Mouse (Mus musculus) CD8-positive naive resting alpha-beta T cell, adult 57 days (primary cell): ENCODE data around the gene Cntnap5c. TPM values are rescaled to one million over a fixed set of nuclear protein-coding genes. Genes with fewer than 3 reads are reported as not detected.

Source experiments
- total RNA-seq: library from RNA; stranded (reverse); gene quantifications from one replicate; pipeline ENCODE4 v1.2.4, GENCODE M21; 2023

Cntnap5c gene
- not detected for total RNA-seq

DNA sequence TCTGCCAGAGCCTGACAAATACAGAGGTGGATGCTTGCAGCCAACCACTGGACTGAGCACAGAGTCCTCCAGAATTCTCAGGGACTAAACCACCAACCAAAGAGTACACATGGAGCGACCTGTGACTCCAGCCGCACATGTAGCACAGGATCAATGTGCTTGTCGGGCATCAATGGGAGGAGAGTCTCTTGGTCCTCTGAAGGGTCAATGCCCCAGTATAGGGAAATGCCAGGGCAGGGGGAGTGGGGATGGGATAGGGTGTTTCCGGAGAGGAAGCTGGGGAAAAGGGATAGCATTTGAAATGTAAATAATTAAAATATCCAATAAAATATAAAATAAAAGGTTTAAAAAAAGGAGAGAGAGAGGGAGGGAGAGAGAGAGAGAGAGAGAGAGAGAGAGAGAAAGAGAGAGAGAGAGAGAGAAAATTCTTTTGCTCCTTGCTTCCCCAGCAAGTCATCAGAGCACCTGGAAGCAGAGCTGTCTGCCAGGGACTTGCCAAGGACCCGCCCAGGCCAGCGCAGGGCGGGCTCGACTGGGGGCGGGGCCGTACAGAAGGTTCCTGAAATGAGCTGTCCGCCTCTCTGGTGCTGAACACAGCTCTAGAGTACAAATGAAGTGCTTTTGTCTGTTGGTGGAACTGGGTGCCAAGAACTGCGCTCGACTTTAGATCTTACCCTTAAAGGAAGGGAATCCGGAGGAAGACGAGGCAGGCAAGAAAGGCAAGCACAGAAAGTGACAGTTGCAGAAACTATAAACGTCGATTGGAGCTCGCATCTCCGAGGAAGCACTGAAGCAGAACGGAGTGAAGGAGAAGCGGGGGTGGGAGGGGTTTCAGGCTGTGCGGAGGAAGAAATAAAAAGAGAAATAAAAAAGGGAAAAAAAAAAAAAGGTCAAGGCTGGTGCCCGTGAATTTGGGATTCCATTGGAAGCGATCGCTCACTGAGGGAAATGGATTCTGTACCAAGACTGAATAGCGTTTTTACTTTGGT is at the start of gene Cntnap5c:
Gene Cntnap5c, plus strand, starts transcription at position 949 of the 989 bp plus-strand sequence.

DNA sequence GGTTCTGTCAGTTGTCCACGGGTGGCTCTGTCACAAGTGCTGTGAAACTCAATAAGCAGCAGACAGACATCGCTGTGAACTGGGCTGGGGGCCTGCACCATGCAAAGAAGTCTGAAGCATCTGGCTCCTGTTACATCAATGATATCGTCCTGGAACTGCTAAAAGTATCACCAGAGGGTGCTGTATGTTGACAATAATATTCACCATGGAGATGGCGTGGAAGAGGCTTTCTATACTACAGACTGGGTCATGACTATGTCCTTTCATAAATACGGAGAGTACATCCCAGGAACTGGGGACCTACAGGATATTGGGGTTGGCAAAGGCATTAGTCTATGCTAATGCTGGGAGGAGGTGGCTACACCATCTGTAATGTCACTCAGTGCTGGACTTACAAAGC is 27.3 kb upstream of the Cntnap5c start, which contains the start of gene Gm21834:
Gene Gm21834, minus strand, starts transcription at position 101 of the 400 bp plus-strand sequence.

Other genes starting within 250 kb of the Cntnap5c start
- gene Vmn2r120, start 224.1 kb upstream of the Cntnap5c start, total RNA-seq: not detected
- not detected for gene Gm21834, start 27.4 kb upstream of the Cntnap5c start, total RNA-seq